Mouse (Mus musculus) hindbrain, embryonic 14.5 days (tissue): Measurements from ENCODE around the gene 1110051M20Rik. TPM values are rescaled to one million over a fixed set of nuclear protein-coding genes. Genes with fewer than 3 reads are reported as not detected.
A peak's percentile ranks its signal among the peaks of the same experiment; 100 is the strongest.

Experiments used
- ATAC-seq: fragments of 200-750 bp; cut with Nextera tagmentation; 2 replicates; pipeline ENCODE4 v1.8.0; 2017; ENCODE audit warnings: moderate number of reproducible peaks, mild to moderate bottlenecking, moderate TSS enrichment, moderate library complexity; ENCODE audit not compliant: low FRiP score
- DNase-seq: peaks from one replicate; pipeline ENCODE4 v3.0.0-alpha.2; 2015; ENCODE audit warnings: low spot score
- H3K27ac ChIP-seq: fragments of 300-500 bp; sonication (generic); 2 replicates; pipeline ENCODE4 v1.5.1; 2014; ENCODE audit warnings: mild to moderate bottlenecking, moderate library complexity
- H3K27me3 ChIP-seq: fragments of 300-500 bp; sonication (generic); 2 replicates; pipeline ENCODE4 v1.6.1; 2014; ENCODE audit warnings: mild to moderate bottlenecking, low read length, mixed read lengths; ENCODE audit not compliant: control insufficient read depth, insufficient read depth
- H3K36me3 ChIP-seq: fragments of 300-500 bp; sonication (generic); replicated peaks from 2 replicates; pipeline ENCODE4 v1.6.1; 2014; ENCODE audit not compliant: control insufficient read depth, insufficient read depth
- H3K4me1 ChIP-seq: fragments of 300-500 bp; sonication (generic); replicated peaks from 2 replicates; pipeline ENCODE4 v1.6.1; 2014; ENCODE audit warnings: antibody characterized with exemption, low read length, mixed read lengths; ENCODE audit not compliant: control insufficient read depth, insufficient read depth
- H3K4me2 ChIP-seq: fragments of 300-500 bp; sonication (generic); replicated peaks from 2 replicates; pipeline ENCODE4 v1.6.1; 2014; ENCODE audit warnings: mild to moderate bottlenecking, moderate library complexity
- H3K4me3 ChIP-seq: fragments of 300-500 bp; sonication (generic); replicated peaks from 2 replicates; pipeline ENCODE4 v1.5.1; 2014; ENCODE audit warnings: mild to moderate bottlenecking, low read length
- H3K9ac ChIP-seq: fragments of 300-500 bp; sonication (generic); 2 replicates; pipeline ENCODE4 v1.6.1; 2014
- H3K9me3 ChIP-seq: fragments of 300-500 bp; sonication (generic); 2 replicates; pipeline ENCODE4 v1.6.1; 2016; ENCODE audit warnings: low read length; ENCODE audit not compliant: control insufficient read depth
- WGBS: fragments of 180-500 bp; shearing (Covaris S2); extraction: QIAGEN DNeasy Blood & Tissue Kit; methylation state at CpG from one replicate; pipeline ENCODE4 v1.1.7; 2014; 5-methylcytosine and 5-hydroxymethylcytosine counted together
- polyA plus RNA-seq: library from polyadenylated mRNA; unstranded; fragments of >200 nt; fragmentation: Nextera tagmentation; extraction: Ambion mirVana; gene quantifications from 2 replicates; pipeline ENCODE4 v1.2.1, GENCODE M21; 2014

1110051M20Rik gene
- polyA plus RNA-seq, 1 experiment from 2014 or later = 143 TPM

GRCm38 (mm10) chr2:91460771-91461170 is 16.3 kb upstream of the 1110051M20Rik start:
- no peak overlapping the region for H3K4me3 ChIP-seq
- no peak for DNase-seq
- peaks cover 19% of the 10 kb centered on the region; the same call in 1 of the 2 replicates for H3K27me3 ChIP-seq
- no peak for ATAC-seq
- WGBS = 64% methylated on average over 7 of the region's 7 CpGs
- H3K27ac ChIP-seq = no peak overlapping the region
- H3K9ac ChIP-seq = no peak overlapping the region
- H3K36me3 ChIP-seq = no peaks in the 10 kb centered on the region
- peaks cover 42% of the 10 kb centered on the region for H3K4me1 ChIP-seq
- no peaks in the 10 kb centered on the region for H3K9me3 ChIP-seq
- H3K4me2 ChIP-seq = no peak overlapping the region

- Histone ChIP-seq H3K36me3 (no peaks in the 10 kb centered on the region), H3K9me3 (no peaks in the 10 kb centered on the region), H3K27me3 (peaks cover 19% of the 10 kb centered on the region; the same call in 1 of the 2 replicates), H3K27ac (no peak overlapping the region), H3K4me1 (peaks cover 42% of the 10 kb centered on the region), H3K9ac (no peak overlapping the region), H3K4me2 (0 out of 2 replicates have a peak overlapping the region, but pooled peaks have one; percentile 6), H3K4me3 (no peak overlapping the region)
- WGBS = 94% methylated on average over 6 of the region's 6 CpGs
- no peak for DNase-seq
- no peak for ATAC-seq
Observed at GRCm38 (mm10) chr2:91460076-91460475, 15.6 kb upstream of the 1110051M20Rik start.

GRCm38 (mm10) chr2:91458673-91459391 is 14.3 kb upstream of the 1110051M20Rik start:
- Histone ChIP-seq H3K9me3 (no peaks in the 10 kb centered on the region), H3K4me3 (peak overlapping the region; percentile 66), H3K4me2 (peak overlapping the region; percentile 99), H3K4me1 (peaks cover 42% of the 10 kb centered on the region), H3K9ac (peak overlapping the region; percentile 74), H3K36me3 (no peaks in the 10 kb centered on the region), H3K27ac (peak overlapping the region; percentile 76), H3K27me3 (peaks cover 19% of the 10 kb centered on the region; the same call in 1 of the 2 replicates)
- under 1% methylated on average over 32 of the region's 32 CpGs for WGBS
- ATAC-seq (0 out of 2 replicates have a peak, but pooled peaks have one; percentile 22), DNase-seq (no peak)

- ATAC-seq (0 out of 2 replicates have a peak, but pooled peaks have one; percentile 18), DNase-seq (no peak)
- Histone ChIP-seq H3K27me3 (peaks cover 19% of the 10 kb centered on the region; the same call in 1 of the 2 replicates), H3K9me3 (no peaks in the 10 kb centered on the region), H3K36me3 (no peaks in the 10 kb centered on the region), H3K4me3 (peak overlapping the region; percentile 66), H3K4me2 (peak overlapping the region; percentile 99), H3K9ac (peak overlapping the region; percentile 74), H3K27ac (peak overlapping the region; percentile 76), H3K4me1 (peaks cover 41% of the 10 kb centered on the region)
- WGBS = under 1% methylated on average over 21 of the region's 21 CpGs
Observed at GRCm38 (mm10) chr2:91458252-91458672, 13.8 kb upstream of the 1110051M20Rik start.

- peak overlapping the region; percentile 66 for H3K4me3 ChIP-seq
- peak; percentile 51 for ATAC-seq
- H3K27ac ChIP-seq = peak overlapping the region; percentile 66
- H3K4me1 ChIP-seq = peaks cover 36% of the 10 kb centered on the region
- H3K36me3 ChIP-seq = no peaks in the 10 kb centered on the region
- peak overlapping the region; percentile 99 for H3K4me2 ChIP-seq
- peaks cover 19% of the 10 kb centered on the region; the same call in 1 of the 2 replicates for H3K27me3 ChIP-seq
- H3K9ac ChIP-seq = peak overlapping the region; percentile 74
- under 1% methylated on average over 41 of the region's 45 CpGs for WGBS
- H3K9me3 ChIP-seq = no peaks in the 10 kb centered on the region
- no peak for DNase-seq
Observed at GRCm38 (mm10) chr2:91457656-91458251, 13.2 kb upstream of the 1110051M20Rik start.

- under 1% methylated on average over 31 of the region's 36 CpGs for WGBS
- H3K4me1 ChIP-seq = peaks cover 31% of the 10 kb centered on the region
- H3K27me3 ChIP-seq = peaks cover 19% of the 10 kb centered on the region; the same call in 1 of the 2 replicates
- DNase-seq (no peak), ATAC-seq (peak; percentile 54)
- H3K9me3 ChIP-seq = no peaks in the 10 kb centered on the region
- peak within 1 kb of the TSS; percentile 66 for H3K4me3 ChIP-seq
- H3K9ac ChIP-seq = peak within 1 kb of the TSS; percentile 74
- H3K4me2 ChIP-seq = peak within 1 kb of the TSS; percentile 99
- H3K36me3 ChIP-seq = no peaks in the 10 kb centered on the region
- peak within 1 kb of the TSS; percentile 76 for H3K27ac ChIP-seq
Observed at GRCm38 (mm10) chr2:91457259-91457655, 12.8 kb upstream of the 1110051M20Rik start, which contains the start of gene Lrp4. Lrp4 (plus strand) TSS chr2:91457511.

GRCm38 (mm10) chr2:91456491-91457100 is 12.1 kb upstream of the 1110051M20Rik start:
- no peaks in the 10 kb centered on the region for H3K36me3 ChIP-seq
- peak overlapping the region; percentile 66; the same call in 1 of the 2 replicates for H3K4me3 ChIP-seq
- H3K27me3 ChIP-seq = peaks cover 19% of the 10 kb centered on the region; the same call in 1 of the 2 replicates
- H3K9me3 ChIP-seq = no peaks in the 10 kb centered on the region
- WGBS = 46% methylated on average over 9 of the region's 9 CpGs
- peaks cover 25% of the 10 kb centered on the region for H3K4me1 ChIP-seq
- no peak overlapping the region; the same call in 1 of the 2 replicates for H3K9ac ChIP-seq
- DNase-seq = no peak
- peak overlapping the region; percentile 99 for H3K4me2 ChIP-seq
- no peak overlapping the region; the same call in 1 of the 2 replicates for H3K27ac ChIP-seq
- no peak; the same call in 1 of the 2 replicates for ATAC-seq

GRCm38 (mm10) chr2:91455826-91456225 is 11.3 kb upstream of the 1110051M20Rik start:
- no peak overlapping the region for H3K4me2 ChIP-seq
- no peaks in the 10 kb centered on the region for H3K9me3 ChIP-seq
- H3K4me1 ChIP-seq = peaks cover 20% of the 10 kb centered on the region
- WGBS = 7% methylated on average over 4 of the region's 4 CpGs
- DNase-seq (peak; percentile 75), ATAC-seq (no peak)
- no peak overlapping the region for H3K27ac ChIP-seq
- peaks cover 19% of the 10 kb centered on the region; the same call in 1 of the 2 replicates for H3K27me3 ChIP-seq
- no peak overlapping the region for H3K4me3 ChIP-seq
- no peaks in the 10 kb centered on the region for H3K36me3 ChIP-seq
- no peak overlapping the region for H3K9ac ChIP-seq

- no peak overlapping the region for H3K4me2 ChIP-seq
- WGBS = 84% methylated on average over 3 of the region's 3 CpGs
- H3K27ac ChIP-seq = no peak overlapping the region
- ATAC-seq (no peak), DNase-seq (no peak)
- no peaks in the 10 kb centered on the region for H3K36me3 ChIP-seq
- H3K4me3 ChIP-seq = no peak overlapping the region
- H3K9ac ChIP-seq = no peak overlapping the region
- 0 out of 2 replicates have a peak, but pooled peaks cover 11% of the 10 kb centered on the region for H3K27me3 ChIP-seq
- H3K9me3 ChIP-seq = no peaks in the 10 kb centered on the region
- peaks cover 17% of the 10 kb centered on the region for H3K4me1 ChIP-seq
Observed at GRCm38 (mm10) chr2:91454434-91454833, 9.9 kb upstream of the 1110051M20Rik start.
